Mouse (Mus musculus): ENCODE measurements around the gene Terb2.

Terb2 gene

GRCm38 (mm10) chr2:122186106-122186505 lies at the start of gene Terb2, which contains the start of gene Patl2:
Gene Terb2, plus strand, starts transcription at chr2:122186272.
Gene Patl2, minus strand, starts transcription at chr2:122186189.
- DNase-seq = no peak

GRCm38 (mm10) chr2:122137839-122138465 lies 48.1 kb upstream of the Terb2 start:
- DNase-seq = no peak

- no peak for DNase-seq
These were observed 45.3 kb upstream of the Terb2 start for GRCm38 (mm10) chr2:122140815-122141214.

GRCm38 (mm10) chr2:122141332-122141967 lies 44.6 kb upstream of the Terb2 start:
- DNase-seq = no peak

- DNase-seq = no peak
These were observed 43.0 kb upstream of the Terb2 start for GRCm38 (mm10) chr2:122143111-122143510.

GRCm38 (mm10) chr2:122145756-122146155 lies 40.3 kb upstream of the Terb2 start:
- DNase-seq = no peak

GRCm38 (mm10) chr2:122146687-122147086 lies 39.4 kb upstream of the Terb2 start:
- no peak for DNase-seq

GRCm38 (mm10) chr2:122147508-122148241 lies 38.4 kb upstream of the Terb2 start, which contains the start of gene B2m:
Gene B2m, plus strand, starts transcription at chr2:122147686.
- DNase-seq = peak; percentile 93

GRCm38 (mm10) chr2:122148242-122148917 lies 37.7 kb upstream of the Terb2 start:
- DNase-seq = peak; percentile 64

GRCm38 (mm10) chr2:122149316-122149715 lies 36.8 kb upstream of the Terb2 start:
- no peak for DNase-seq

- no peak for DNase-seq
These were observed 36.4 kb upstream of the Terb2 start for GRCm38 (mm10) chr2:122149716-122150115.

- no peak for DNase-seq
These were observed 34.9 kb upstream of the Terb2 start for GRCm38 (mm10) chr2:122151221-122151620.

GRCm38 (mm10) chr2:122152850-122153249 lies 33.2 kb upstream of the Terb2 start:
- DNase-seq = no peak

GRCm38 (mm10) chr2:122153681-122154365 lies 32.2 kb upstream of the Terb2 start:
- DNase-seq = no peak

- DNase-seq = no peak
These were observed 31.6 kb upstream of the Terb2 start for GRCm38 (mm10) chr2:122154479-122154878.

- no peak for DNase-seq
These were observed 30.8 kb upstream of the Terb2 start for GRCm38 (mm10) chr2:122155292-122155691.

GRCm38 (mm10) chr2:122156051-122156700 lies 29.9 kb upstream of the Terb2 start:
- no peak for DNase-seq

GRCm38 (mm10) chr2:122157561-122157960 lies 28.5 kb upstream of the Terb2 start:
- DNase-seq = no peak

GRCm38 (mm10) chr2:122158362-122158802 lies 27.7 kb upstream of the Terb2 start:
- no peak for DNase-seq

GRCm38 (mm10) chr2:122159667-122160066 lies 26.4 kb upstream of the Terb2 start:
- peak; percentile 50 for DNase-seq

- DNase-seq = peak; percentile 92
These were observed 25.4 kb upstream of the Terb2 start, which contains the start of gene Trim69 for GRCm38 (mm10) chr2:122160680-122161079. Gene Trim69, plus strand, starts transcription at chr2:122160700.

- no peak for DNase-seq
These were observed 24.5 kb upstream of the Terb2 start for GRCm38 (mm10) chr2:122161542-122161941.
